Mouse (Mus musculus) midbrain, embryonic 11.5 days (tissue): ENCODE data around the gene H2-DMb1. TPM values are rescaled to one million over a fixed set of nuclear protein-coding genes. Genes with fewer than 3 reads are reported as not detected.

Source experiments
- ATAC-seq: fragments of 200-750 bp; cut with Nextera tagmentation; 2 replicates; pipeline ENCODE4 v1.8.0; 2017; ENCODE audit warnings: moderate TSS enrichment, moderate library complexity; ENCODE audit not compliant: low FRiP score
- DNase-seq: peaks from one replicate; pipeline ENCODE4 v3.0.0; 2015; ENCODE audit warnings: low spot score; ENCODE audit errors: missing footprints
- H3K27ac ChIP-seq: fragments of 300-500 bp; sonication (generic); 2 replicates; pipeline ENCODE4 v1.5.1; 2014; ENCODE audit warnings: low read depth, low read length
- H3K27me3 ChIP-seq: fragments of 300-500 bp; sonication (generic); 2 replicates; pipeline ENCODE4 v1.6.1; 2014; ENCODE audit warnings: mild to moderate bottlenecking, low read length, moderate library complexity, mixed read lengths; ENCODE audit not compliant: control insufficient read depth, insufficient read depth
- H3K36me3 ChIP-seq: fragments of 300-500 bp; sonication (generic); 2 replicates; pipeline ENCODE4 v1.6.1; 2014; ENCODE audit warnings: mild to moderate bottlenecking, low read length, moderate library complexity, mixed read lengths; ENCODE audit not compliant: control insufficient read depth, insufficient read depth
- H3K4me1 ChIP-seq: fragments of 300-500 bp; sonication (generic); 2 replicates; pipeline ENCODE4 v1.6.1; 2014; ENCODE audit warnings: low read length; ENCODE audit not compliant: control insufficient read depth, insufficient read depth
- H3K4me2 ChIP-seq: fragments of 300-500 bp; sonication (generic); 2 replicates; pipeline ENCODE4 v1.6.1; 2014; ENCODE audit warnings: mild to moderate bottlenecking, moderate library complexity
- H3K4me3 ChIP-seq: fragments of 300-500 bp; sonication (generic); 2 replicates; pipeline ENCODE4 v1.5.1; 2014; ENCODE audit warnings: low read depth, low read length
- H3K9ac ChIP-seq: fragments of 300-500 bp; sonication (generic); 2 replicates; pipeline ENCODE4 v1.6.1; 2014; ENCODE audit warnings: low read length
- H3K9me3 ChIP-seq: fragments of 300-500 bp; sonication (generic); 2 replicates; pipeline ENCODE4 v1.6.1; 2016; ENCODE audit warnings: low read length; ENCODE audit not compliant: control insufficient read depth
- WGBS: fragments of 180-500 bp; shearing (Covaris S2); extraction: QIAGEN DNeasy Blood & Tissue Kit; methylation state at CpG from one replicate; pipeline ENCODE4 v1.1.7; 2014; 5-methylcytosine and 5-hydroxymethylcytosine counted together
- polyA plus RNA-seq: library from polyadenylated mRNA; unstranded; fragments of >200 nt; fragmentation: Nextera tagmentation; extraction: Ambion mirVana; gene quantifications from 2 replicates; pipeline ENCODE4 v1.2.1, GENCODE M21; 2014

Gene H2-DMb1
- polyA plus RNA-seq, 1 experiment from 2014 or later, result 0.38 TPM

GRCm38 (mm10) chr17:34116736-34117370 is 36.0 kb upstream of the H2-DMb1 start:
- no peak overlapping the region for H3K27ac ChIP-seq
- no peaks in the 10 kb centered on the region for H3K9me3 ChIP-seq
- WGBS, result 51% methylated on average over 7 of the region's 7 CpGs
- DNase-seq (peak; percentile 83), ATAC-seq (no peak)
- peak overlapping the region; percentile 58 for H3K9ac ChIP-seq
- H3K27me3 ChIP-seq, result no peaks in the 10 kb centered on the region
- peaks cover 11% of the 10 kb centered on the region for H3K4me1 ChIP-seq
- peaks cover 51% of the 10 kb centered on the region for H3K36me3 ChIP-seq
- peak overlapping the region; percentile 97 for H3K4me2 ChIP-seq
- peak overlapping the region; percentile 99 for H3K4me3 ChIP-seq

- Histone ChIP-seq H3K4me2 (peak overlapping the region; percentile 97), H3K27me3 (no peaks in the 10 kb centered on the region), H3K9ac (peak overlapping the region; percentile 93), H3K36me3 (peaks cover 45% of the 10 kb centered on the region), H3K4me3 (peak overlapping the region; percentile 99), H3K4me1 (peaks cover 11% of the 10 kb centered on the region), H3K27ac (no peak overlapping the region), H3K9me3 (no peaks in the 10 kb centered on the region)
- peak; percentile 90 for DNase-seq
- no peak for ATAC-seq
- under 1% methylated on average over 5 of the region's 5 CpGs for WGBS
These were observed 35.3 kb upstream of the H2-DMb1 start for GRCm38 (mm10) chr17:34117421-34118112.

- H3K27ac ChIP-seq, result peak overlapping the region; percentile 100; the same call in 1 of the 2 replicates
- peaks cover 38% of the 10 kb centered on the region for H3K36me3 ChIP-seq
- H3K4me1 ChIP-seq, result peaks cover 16% of the 10 kb centered on the region
- 2% methylated on average over 64 of the region's 67 CpGs for WGBS
- no peak for ATAC-seq
- peak; percentile 95 for DNase-seq
- peak overlapping the region; percentile 97 for H3K4me2 ChIP-seq
- H3K9ac ChIP-seq, result peak overlapping the region; percentile 93
- peak overlapping the region; percentile 99 for H3K4me3 ChIP-seq
- H3K27me3 ChIP-seq, result no peaks in the 10 kb centered on the region
- H3K9me3 ChIP-seq, result no peaks in the 10 kb centered on the region
These were observed 34.6 kb upstream of the H2-DMb1 start for GRCm38 (mm10) chr17:34118113-34118872.

GRCm38 (mm10) chr17:34118873-34119248 is 34.0 kb upstream of the H2-DMb1 start:
- 0% methylated on average over 38 of the region's 38 CpGs for WGBS
- peak overlapping the region; percentile 100 for H3K27ac ChIP-seq
- no peaks in the 10 kb centered on the region for H3K9me3 ChIP-seq
- DNase-seq (no peak), ATAC-seq (no peak)
- H3K4me2 ChIP-seq, result peak overlapping the region; percentile 97
- no peaks in the 10 kb centered on the region for H3K27me3 ChIP-seq
- H3K36me3 ChIP-seq, result peaks cover 32% of the 10 kb centered on the region
- peak overlapping the region; percentile 99 for H3K4me3 ChIP-seq
- H3K4me1 ChIP-seq, result peaks cover 22% of the 10 kb centered on the region
- peak overlapping the region; percentile 93 for H3K9ac ChIP-seq

- Histone ChIP-seq H3K9ac (peak within 1 kb of the TSS; percentile 99), H3K27ac (peak within 1 kb of the TSS; percentile 100), H3K4me3 (peak within 1 kb of the TSS; percentile 99), H3K36me3 (peaks cover 27% of the 10 kb centered on the region), H3K4me1 (peaks cover 24% of the 10 kb centered on the region), H3K27me3 (no peaks in the 10 kb centered on the region), H3K4me2 (peak within 1 kb of the TSS; percentile 97), H3K9me3 (no peaks in the 10 kb centered on the region)
- under 1% methylated on average over 96 of the region's 96 CpGs for WGBS
- ATAC-seq (peak; percentile 77), DNase-seq (peak; percentile 100)
These were observed 33.4 kb upstream of the H2-DMb1 start, which contains the start of gene H2-DMa for GRCm38 (mm10) chr17:34119249-34120179. TSS of gene H2-DMa (plus strand) at chr17:34119541.

GRCm38 (mm10) chr17:34120180-34120723 is 32.6 kb upstream of the H2-DMb1 start:
- H3K4me2 ChIP-seq, result peak overlapping the region; percentile 97
- peaks cover 21% of the 10 kb centered on the region for H3K36me3 ChIP-seq
- peak overlapping the region; percentile 100 for H3K27ac ChIP-seq
- H3K4me1 ChIP-seq, result peaks cover 24% of the 10 kb centered on the region
- H3K4me3 ChIP-seq, result peak overlapping the region; percentile 99
- no peaks in the 10 kb centered on the region for H3K27me3 ChIP-seq
- WGBS, result under 1% methylated on average over 39 of the region's 42 CpGs
- peak; percentile 98 for DNase-seq
- no peaks in the 10 kb centered on the region for H3K9me3 ChIP-seq
- peak; percentile 14 for ATAC-seq
- H3K9ac ChIP-seq, result peak overlapping the region; percentile 99

GRCm38 (mm10) chr17:34120814-34121171 is 32.1 kb upstream of the H2-DMb1 start:
- under 1% methylated on average over 31 of the region's 31 CpGs for WGBS
- no peaks in the 10 kb centered on the region for H3K27me3 ChIP-seq
- no peak for DNase-seq
- peak overlapping the region; percentile 99 for H3K9ac ChIP-seq
- peaks cover 17% of the 10 kb centered on the region for H3K36me3 ChIP-seq
- H3K27ac ChIP-seq, result peak overlapping the region; percentile 100
- H3K4me1 ChIP-seq, result peaks cover 24% of the 10 kb centered on the region
- H3K4me3 ChIP-seq, result peak overlapping the region; percentile 99
- peak overlapping the region; percentile 97 for H3K4me2 ChIP-seq
- H3K9me3 ChIP-seq, result no peaks in the 10 kb centered on the region
- peak; percentile 12 for ATAC-seq
